Mouse (Mus musculus) stomach, adult 2 months (tissue): ENCODE results near the gene Tmc2. TPM values are rescaled to one million over a fixed set of nuclear protein-coding genes. Genes with fewer than 3 reads are reported as not detected.

Experiments
- polyA plus RNA-seq: library from polyadenylated mRNA; depleted of rRNA; stranded (reverse); fragments of >200 nt; gene quantifications from 2 replicates; pipeline ENCODE4 v1.2.3, GENCODE M21; 2012; rRNA removed

Gene Tmc2
- polyA plus RNA-seq, result not detected in 2 replicates

GRCm38 (mm10) chr2:130194894-130195293, at the start of gene Tmc2:
Tmc2 (plus strand) TSS chr2:130195194.

GRCm38 (mm10) chr2:130178706-130179506, 16.1 kb upstream of the Tmc2 start, which contains the start of gene Snrpb:
Snrpb (minus strand) TSS chr2:130179403.

DNA sequence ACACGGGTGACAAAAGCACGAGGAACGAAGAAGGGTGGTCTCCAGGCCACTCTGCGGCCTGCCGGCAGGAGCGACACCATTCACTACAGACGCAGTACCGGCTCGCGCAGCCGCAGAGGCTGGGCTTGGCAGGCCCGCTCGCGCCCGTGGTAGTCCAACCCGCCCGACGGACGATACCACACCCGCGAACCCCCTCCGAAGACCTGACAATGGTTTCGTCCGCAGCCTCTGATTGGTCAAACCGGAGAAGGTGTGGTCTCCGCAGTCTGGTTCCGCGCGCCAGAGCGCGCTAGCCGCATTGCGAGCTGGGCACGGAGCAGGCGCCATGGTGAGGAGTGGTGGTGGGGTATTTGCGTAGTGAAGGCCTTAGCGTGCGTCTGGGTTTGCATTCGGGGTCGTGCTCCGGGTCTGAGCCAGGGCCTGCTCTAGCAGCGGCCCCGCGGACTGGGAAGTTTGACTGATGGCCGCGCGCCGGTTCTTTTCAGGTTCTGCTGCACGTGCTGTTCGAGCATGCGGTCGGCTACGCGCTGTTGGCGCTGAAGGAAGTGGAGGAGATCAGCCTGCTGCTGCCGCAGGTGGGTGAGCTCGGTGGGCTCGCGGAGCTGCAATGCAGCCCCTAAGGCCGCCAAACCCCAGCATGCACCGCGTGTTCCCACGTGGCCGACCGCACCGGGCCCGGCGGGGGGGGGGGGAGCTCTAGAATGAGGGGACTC, 79.3 kb downstream of the Tmc2 start, which contains the start of gene Nop56:
Gene Nop56 (plus strand): TSS at position 282 of the 713 bp plus-strand sequence.

GRCm38 (mm10) chr2:130283854-130284654, 89.1 kb downstream of the Tmc2 start, which contains the start of gene Idh3b:
Idh3b (minus strand) TSS chr2:130284547.

GRCm38 (mm10) chr2:130294936-130295277, 99.9 kb downstream of the Tmc2 start, which contains the start of gene Ebf4:
Ebf4 (plus strand) TSS chr2:130295169.

Other genes with a start within 250 kb of the Tmc2 start
- 16.1 and 19.4 TPM in 2 replicates for gene Tgm3, start 182.8 kb upstream of the Tmc2 start, polyA plus RNA-seq
- not detected in 2 replicates for gene Tgm6, start 82.8 kb upstream of the Tmc2 start, polyA plus RNA-seq
- gene Snrpb, start 15.8 kb upstream of the Tmc2 start, polyA plus RNA-seq, result 170 and 204 TPM in 2 replicates
- gene Nop56, start 79.2 kb downstream of the Tmc2 start, polyA plus RNA-seq, result 14.7 and 23.9 TPM in 2 replicates
- 100 and 129 TPM in 2 replicates for gene Idh3b, start 89.4 kb downstream of the Tmc2 start, polyA plus RNA-seq
- gene Ebf4, start 100.0 kb downstream of the Tmc2 start, polyA plus RNA-seq, result 2.0 and 2.2 TPM in 2 replicates
- 2.8 and 2.9 TPM in 2 replicates for gene Cpxm1, start 202.4 kb downstream of the Tmc2 start, polyA plus RNA-seq
- gene Gm28372, start 210.0 kb downstream of the Tmc2 start, polyA plus RNA-seq, result not detected in 2 replicates
- gene 1700020A23Rik, start 210.1 kb downstream of the Tmc2 start, polyA plus RNA-seq, result not detected in 2 replicates
- gene Tmem239, start 211.3 kb downstream of the Tmc2 start, polyA plus RNA-seq, result not detected in 2 replicates
- 16.4 and 21.5 TPM in 2 replicates for gene Vps16, start 229.1 kb downstream of the Tmc2 start, polyA plus RNA-seq
- gene Pced1a, start 229.5 kb downstream of the Tmc2 start, polyA plus RNA-seq, result 9.5 and 9.6 TPM in 2 replicates